Mouse (Mus musculus): ENCODE measurements around the gene Acat2. TPM values are rescaled to one million over a fixed set of nuclear protein-coding genes. Genes with fewer than 3 reads are reported as not detected.
A peak's percentile ranks its signal among the peaks of the same experiment; 100 is the strongest.
"Not testable (repeated sequence)": the region's sequence is repeated elsewhere in the genome, so short reads cannot be mapped to it uniquely, and the experiment has no call there.

Gene Acat2
- polyA plus RNA-seq, 1 experiment from 2014 or later, result 62.7 TPM

DNA sequence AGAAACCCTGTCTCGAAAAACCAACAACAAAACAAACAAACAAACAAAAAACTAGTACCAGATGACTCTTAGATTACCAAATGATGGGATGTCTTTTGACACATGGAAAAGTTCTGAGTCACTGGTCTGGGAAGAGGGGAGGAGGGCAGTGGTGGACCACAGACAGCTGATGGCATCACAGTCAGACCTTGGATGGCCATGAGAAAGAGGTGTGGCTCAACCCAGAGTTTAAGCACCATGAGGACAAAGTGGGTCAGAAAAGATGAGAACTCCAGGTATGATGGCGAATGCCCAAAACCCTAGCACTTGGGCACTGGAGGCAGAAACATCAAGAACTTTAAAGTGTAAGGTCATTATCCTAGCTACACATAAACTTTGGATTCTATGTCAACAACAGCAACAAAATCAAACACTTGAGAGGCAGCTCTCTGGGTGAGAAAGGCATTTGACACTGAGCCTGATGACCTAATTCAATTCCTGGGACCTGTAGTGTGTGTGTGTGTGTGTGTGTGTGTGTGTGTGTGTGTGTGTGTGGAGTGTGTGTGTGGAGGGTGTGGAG, 23.1 kb downstream of the Acat2 start:
- Histone ChIP-seq H3K9me3 (ENCODE audit: control insufficient read depth) (no peaks in the 10 kb centered on the region), H3K27ac (ENCODE audit: low read depth, low read length) (no peak overlapping the region), H3K4me3 (ENCODE audit: low read depth, low read length) (no peak overlapping the region), H3K27me3 (replicated peaks; ENCODE audit: control insufficient read depth, insufficient read depth, low read length) (no peaks in the 10 kb centered on the region), H3K9ac (ENCODE audit: low read depth, low read length) (no peak overlapping the region), H3K36me3 (ENCODE audit: control insufficient read depth, insufficient read depth) (0 out of 2 replicates have a peak, but pooled peaks cover under 1% of the 10 kb centered on the region), H3K4me2 (replicated peaks; ENCODE audit: low read depth) (no peak overlapping the region), H3K4me1 (replicated peaks; ENCODE audit: control insufficient read depth, insufficient read depth, low read length) (no peaks in the 10 kb centered on the region)
- WGBS, result 79% methylated on average over 2 of the region's 2 CpGs
- ATAC-seq, result no peak
- TF ChIP-seq CTCF (IDR thresholded peaks at IDR 0.05; ENCODE audit: low read depth), result no peak

DNA sequence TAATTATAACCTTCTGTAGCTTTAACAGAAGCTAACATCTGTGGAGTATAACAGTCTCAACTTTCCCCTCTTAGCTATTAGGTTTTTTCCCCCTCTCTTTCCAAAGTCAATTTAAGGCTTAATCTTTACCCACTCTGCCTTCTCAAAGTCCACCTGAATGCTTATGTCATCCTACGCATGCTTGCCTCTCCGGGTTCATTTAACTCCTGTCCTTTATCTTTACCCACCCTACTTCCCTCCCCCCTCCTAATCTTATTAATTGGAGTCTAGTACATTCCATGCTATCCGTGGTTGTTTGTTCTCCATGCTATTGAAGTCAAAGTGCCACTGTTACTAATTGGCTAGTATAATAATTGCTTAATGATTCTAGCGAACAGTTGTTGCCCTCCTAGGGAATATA, 24.8 kb downstream of the Acat2 start:
- Histone ChIP-seq H3K4me1 (replicated peaks; ENCODE audit: control insufficient read depth, insufficient read depth, low read length) (no peaks in the 10 kb centered on the region), H3K36me3 (ENCODE audit: control insufficient read depth, insufficient read depth) (no peaks in the 10 kb centered on the region), H3K9ac (ENCODE audit: low read depth, low read length) (no peak overlapping the region), H3K9me3 (ENCODE audit: control insufficient read depth) (no peaks in the 10 kb centered on the region), H3K27me3 (replicated peaks; ENCODE audit: control insufficient read depth, insufficient read depth, low read length) (no peaks in the 10 kb centered on the region), H3K4me3 (ENCODE audit: low read depth, low read length) (no peak overlapping the region), H3K4me2 (replicated peaks; ENCODE audit: low read depth) (no peak overlapping the region), H3K27ac (ENCODE audit: low read depth, low read length) (no peak overlapping the region)
- peak; percentile 48 for ATAC-seq
- 41% methylated on average over 4 of the region's 4 CpGs for whole genome bisulfite sequencing
- no peak for TF ChIP-seq CTCF (IDR thresholded peaks at IDR 0.05; ENCODE audit: low read depth)

DNA sequence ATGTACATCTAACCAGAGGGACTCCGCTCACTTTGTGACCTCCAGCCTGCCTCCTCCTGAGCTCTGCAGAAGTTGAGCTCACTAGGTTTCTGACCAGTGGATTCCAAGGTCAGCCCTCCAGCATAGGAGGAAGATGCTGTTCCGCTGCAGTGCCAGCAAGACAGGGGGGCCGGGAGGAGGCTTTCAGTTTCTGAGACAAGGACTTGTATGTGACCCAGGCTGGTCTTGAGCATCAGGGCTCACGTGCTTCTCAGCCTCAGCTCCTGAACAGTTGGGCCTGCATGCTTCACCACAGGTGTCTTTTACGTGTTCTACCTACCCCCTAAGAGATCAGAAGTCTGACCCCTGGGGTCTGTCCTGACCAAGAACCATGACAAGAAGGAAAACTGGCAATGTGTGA, 29.0 kb downstream of the Acat2 start:
- not testable (repeated sequence) for H3K27me3 ChIP-seq (replicated peaks; ENCODE audit: control insufficient read depth, insufficient read depth, low read length); H3K4me2 ChIP-seq (replicated peaks; ENCODE audit: low read depth); H3K27ac ChIP-seq (ENCODE audit: low read depth, low read length); H3K9me3 ChIP-seq (ENCODE audit: control insufficient read depth); H3K4me3 ChIP-seq (ENCODE audit: low read depth, low read length); H3K4me1 ChIP-seq (replicated peaks; ENCODE audit: control insufficient read depth, insufficient read depth, low read length); H3K9ac ChIP-seq (ENCODE audit: low read depth, low read length); H3K36me3 ChIP-seq (ENCODE audit: control insufficient read depth, insufficient read depth); ATAC-seq
- 86% methylated on average over 5 of the region's 5 CpGs for WGBS

DNA sequence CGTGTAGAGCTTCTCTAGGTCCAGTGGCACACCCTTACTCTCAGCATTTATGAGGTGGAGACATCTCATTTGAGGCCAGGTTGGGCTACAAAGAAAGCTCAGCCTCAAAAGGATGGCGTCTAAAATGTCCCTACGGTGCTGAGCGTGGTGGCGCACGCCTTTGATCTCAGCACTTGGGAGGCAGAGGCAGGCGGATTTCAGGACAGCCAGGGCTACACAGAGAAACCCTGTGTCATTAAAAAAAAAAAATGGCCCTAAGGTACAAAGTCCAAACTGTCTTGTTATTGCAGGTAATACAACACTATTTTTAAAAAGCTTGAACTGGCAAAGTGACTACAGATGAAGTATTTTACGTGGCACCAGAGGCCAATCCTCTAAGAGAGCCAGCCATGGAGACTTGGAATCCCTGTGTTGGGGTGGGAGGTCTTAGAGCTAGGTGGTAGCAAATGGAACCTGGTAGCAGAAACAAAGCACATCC, 34.8 kb downstream of the Acat2 start:
- Histone ChIP-seq H3K9ac (ENCODE audit: low read depth, low read length) (no peak overlapping the region), H3K9me3 (ENCODE audit: control insufficient read depth) (no peaks in the 10 kb centered on the region), H3K36me3 (ENCODE audit: control insufficient read depth, insufficient read depth) (peaks cover 49% of the 10 kb centered on the region), H3K27me3 (replicated peaks; ENCODE audit: control insufficient read depth, insufficient read depth, low read length) (no peaks in the 10 kb centered on the region), H3K27ac (ENCODE audit: low read depth, low read length) (no peak overlapping the region), H3K4me3 (ENCODE audit: low read depth, low read length) (no peak overlapping the region), H3K4me2 (replicated peaks; ENCODE audit: low read depth) (no peak overlapping the region), H3K4me1 (replicated peaks; ENCODE audit: control insufficient read depth, insufficient read depth, low read length) (no peaks in the 10 kb centered on the region)
- ATAC-seq, result no peak; the same call in 1 of the 2 replicates
- no peak for TF ChIP-seq CTCF (IDR thresholded peaks at IDR 0.05; ENCODE audit: low read depth)
- WGBS, result 79% methylated on average over 8 of the region's 8 CpGs

DNA sequence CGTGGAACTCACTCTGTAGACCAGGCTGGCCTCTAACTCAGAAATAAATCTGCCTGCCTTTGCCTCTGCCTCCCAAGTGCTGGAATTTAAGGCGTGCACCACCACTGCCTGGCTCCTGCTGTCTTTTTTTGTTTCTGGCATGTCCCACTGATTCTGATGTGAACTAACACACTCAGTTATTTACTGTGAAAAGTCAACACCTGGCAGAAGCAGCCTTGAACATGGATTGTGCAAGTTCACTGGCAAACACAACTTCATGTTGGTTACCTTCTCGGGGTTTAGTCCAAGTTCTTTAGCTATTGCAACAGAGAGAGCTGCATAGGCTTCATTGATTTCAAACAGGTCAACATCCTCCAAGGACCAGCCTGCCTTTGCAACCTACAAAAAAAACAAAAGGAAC, 35.5 kb downstream of the Acat2 start:
- Histone ChIP-seq H3K9me3 (ENCODE audit: control insufficient read depth) (no peaks in the 10 kb centered on the region), H3K27ac (ENCODE audit: low read depth, low read length) (no peak overlapping the region), H3K9ac (ENCODE audit: low read depth, low read length) (no peak overlapping the region), H3K4me2 (replicated peaks; ENCODE audit: low read depth) (no peak overlapping the region), H3K36me3 (ENCODE audit: control insufficient read depth, insufficient read depth) (peaks cover 56% of the 10 kb centered on the region), H3K4me1 (replicated peaks; ENCODE audit: control insufficient read depth, insufficient read depth, low read length) (no peaks in the 10 kb centered on the region), H3K27me3 (replicated peaks; ENCODE audit: control insufficient read depth, insufficient read depth, low read length) (no peaks in the 10 kb centered on the region), H3K4me3 (ENCODE audit: low read depth, low read length) (no peak overlapping the region)
- no peak for ATAC-seq
- TF ChIP-seq CTCF (IDR thresholded peaks at IDR 0.05; ENCODE audit: low read depth), result no peak
- 88% methylated on average over 3 of the region's 3 CpGs for WGBS

DNA sequence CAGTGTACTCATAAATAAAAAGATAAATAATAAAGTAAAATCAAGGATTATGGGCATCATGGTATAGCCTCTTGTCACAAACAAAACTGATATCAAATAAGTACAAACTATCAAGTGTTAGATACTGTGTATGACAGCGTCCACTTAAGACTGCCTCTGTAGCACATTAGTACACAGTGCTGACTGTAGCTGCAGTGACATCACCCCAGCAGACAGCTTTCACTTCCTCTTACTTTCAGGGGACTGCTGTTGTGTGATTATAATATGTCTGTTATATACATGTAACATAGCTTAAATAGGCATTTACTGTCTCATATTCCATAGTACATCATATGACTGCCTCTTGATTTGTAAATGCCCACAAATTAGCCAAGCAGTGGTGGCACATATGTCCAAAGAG, 39.5 kb downstream of the Acat2 start:
- Histone ChIP-seq H3K4me2 (replicated peaks; ENCODE audit: low read depth) (no peak overlapping the region), H3K4me1 (replicated peaks; ENCODE audit: control insufficient read depth, insufficient read depth, low read length) (no peaks in the 10 kb centered on the region), H3K27me3 (replicated peaks; ENCODE audit: control insufficient read depth, insufficient read depth, low read length) (no peaks in the 10 kb centered on the region), H3K9ac (ENCODE audit: low read depth, low read length) (no peak overlapping the region), H3K36me3 (ENCODE audit: control insufficient read depth, insufficient read depth) (peaks cover 67% of the 10 kb centered on the region), H3K27ac (ENCODE audit: low read depth, low read length) (no peak overlapping the region), H3K4me3 (ENCODE audit: low read depth, low read length) (no peak overlapping the region), H3K9me3 (ENCODE audit: control insufficient read depth) (no peaks in the 10 kb centered on the region)
- no peak for TF ChIP-seq CTCF (IDR thresholded peaks at IDR 0.05; ENCODE audit: low read depth)
- WGBS, result 89% methylated on average over 1 of the region's 1 CpGs
- ATAC-seq, result no peak
